Mouse (Mus musculus) lung, postnatal 0 days (tissue): ENCODE data around the gene Aspg.

Experiments
- CTCF ChIP-seq: IDR thresholded peaks from 2 replicates; pipeline ENCODE4 v1.5.1; 2016; ENCODE audit warnings: antibody characterized with exemption, mild to moderate bottlenecking
- EP300 ChIP-seq: IDR thresholded peaks from 2 replicates; pipeline ENCODE4 v1.6.1; 2016; ENCODE audit warnings: antibody characterized with exemption, mild to moderate bottlenecking, control low read depth

DNA sequence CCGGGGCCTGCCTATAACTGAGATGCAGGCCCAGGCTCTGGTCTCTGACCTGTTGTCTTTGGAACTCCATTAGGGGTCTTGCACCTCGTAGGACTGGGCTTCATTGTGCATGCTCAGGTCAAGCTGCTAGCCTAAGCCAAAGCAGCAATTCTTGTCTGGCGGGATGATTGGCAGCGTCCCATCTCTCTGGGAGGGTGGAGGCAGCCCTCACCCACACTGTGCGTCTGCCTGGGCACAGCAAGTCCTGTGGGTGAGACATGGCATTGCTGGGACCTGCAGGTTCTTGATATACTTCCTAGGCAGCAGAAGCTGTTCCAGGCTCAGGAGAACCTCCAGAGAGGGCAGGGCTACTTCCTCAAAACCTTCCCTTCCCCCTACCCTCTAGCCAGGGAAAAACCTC is 10.5 kb downstream of the Aspg start:
- TF ChIP-seq CTCF (no peak), EP300 (no peak)
